Mouse (Mus musculus): ENCODE measurements around the gene Dicer1.

- TF ChIP-seq CTCF (IDR thresholded peaks at IDR 0.05; ENCODE audit: extremely low read depth, insufficient read depth, low read length) (peak; percentile 18; the same call in 1 of the 2 replicates), POLR2A (IDR thresholded peaks at IDR 0.05; ENCODE audit: extremely low read depth, insufficient read depth, low read length) (no peak)
Observed at GRCm38 (mm10) chr12:104767183-104767582, 15.4 kb upstream of the Dicer1 start.

Measured in cortical plate, adult 2 months (tissue).